Mouse (Mus musculus): ENCODE results near the gene Rps27rt.
"Not testable (repeated sequence)": the region's sequence is repeated elsewhere in the genome, so short reads cannot be mapped to it uniquely, and the experiment has no call there.

Gene Rps27rt

GRCm38 (mm10) chr9:114982689-114983360 is at the start of gene Rps27rt:
Rps27rt (minus strand) TSS chr9:114982739.
- DNase-seq: peak; percentile 29

GRCm38 (mm10) chr9:115031046-115031445 is 48.5 kb upstream of the Rps27rt start:
- not testable (repeated sequence) for DNase-seq

- DNase-seq: no peak
These were observed 48.0 kb upstream of the Rps27rt start for GRCm38 (mm10) chr9:115030581-115030980.

GRCm38 (mm10) chr9:115029307-115029706 is 46.8 kb upstream of the Rps27rt start:
- DNase-seq: no peak

GRCm38 (mm10) chr9:115023708-115024383 is 41.3 kb upstream of the Rps27rt start:
- DNase-seq: peak; percentile 73

- no peak for DNase-seq
These were observed 40.6 kb upstream of the Rps27rt start for GRCm38 (mm10) chr9:115023137-115023536.

GRCm38 (mm10) chr9:115021419-115021818 is 38.9 kb upstream of the Rps27rt start:
- no peak for DNase-seq

GRCm38 (mm10) chr9:115020141-115020540 is 37.6 kb upstream of the Rps27rt start:
- no peak for DNase-seq

- DNase-seq: no peak
These were observed 29.8 kb upstream of the Rps27rt start for GRCm38 (mm10) chr9:115012367-115012766.

- DNase-seq: peak; percentile 71
These were observed 25.7 kb upstream of the Rps27rt start for GRCm38 (mm10) chr9:115008194-115008593.

- no peak for DNase-seq
These were observed 25.2 kb upstream of the Rps27rt start for GRCm38 (mm10) chr9:115007776-115008175.

- no peak for DNase-seq
These were observed 22.9 kb upstream of the Rps27rt start for GRCm38 (mm10) chr9:115005446-115005845.

GRCm38 (mm10) chr9:114999771-115000146 is 17.2 kb upstream of the Rps27rt start:
- no peak for DNase-seq

GRCm38 (mm10) chr9:114999010-114999770 is 16.7 kb upstream of the Rps27rt start:
- no peak for DNase-seq

- no peak for DNase-seq
These were observed 13.9 kb upstream of the Rps27rt start for GRCm38 (mm10) chr9:114996489-114996888.

- no peak for DNase-seq
These were observed 13.2 kb upstream of the Rps27rt start for GRCm38 (mm10) chr9:114995716-114996115.

- DNase-seq: no peak
These were observed 12.7 kb upstream of the Rps27rt start for GRCm38 (mm10) chr9:114995250-114995649.

- no peak for DNase-seq
These were observed 10.0 kb upstream of the Rps27rt start for GRCm38 (mm10) chr9:114992528-114992927.

- no peak for DNase-seq
These were observed 7.9 kb upstream of the Rps27rt start for GRCm38 (mm10) chr9:114990421-114990820.

- DNase-seq: peak; percentile 31
These were observed 6.2 kb upstream of the Rps27rt start for GRCm38 (mm10) chr9:114988610-114989327.

GRCm38 (mm10) chr9:114988029-114988428 is 5.5 kb upstream of the Rps27rt start:
- no peak for DNase-seq

- no peak for DNase-seq
These were observed 3.8 kb upstream of the Rps27rt start for GRCm38 (mm10) chr9:114986361-114986760.

- no peak for DNase-seq
These were observed 3.2 kb upstream of the Rps27rt start for GRCm38 (mm10) chr9:114985741-114986140.
